Mouse (Mus musculus) embryonic fibroblast, embryonic 13.5 days (primary cell): Measurements from ENCODE around the gene Prss28. TPM values are rescaled to one million over a fixed set of nuclear protein-coding genes. Genes with fewer than 3 reads are reported as not detected.

Experiments used
- H3K27ac ChIP-seq: 2 replicates; pipeline ENCODE4 v1.5.1; 2012; ENCODE audit warnings: low read length, control low read depth, inconsistent platforms; ENCODE audit not compliant: insufficient read depth
- H3K4me1 ChIP-seq: 2 replicates; pipeline ENCODE4 v1.6.1; 2011; ENCODE audit warnings: low read length; ENCODE audit not compliant: control insufficient read depth, insufficient read depth
- H3K4me3 ChIP-seq: 2 replicates; pipeline ENCODE4 v1.5.1; 2011; ENCODE audit warnings: mild to moderate bottlenecking, control low read depth, low read length; ENCODE audit not compliant: insufficient read depth
- CTCF ChIP-seq: IDR thresholded peaks from 2 replicates; pipeline ENCODE4 v1.5.1; 2011; ENCODE audit warnings: mild to moderate bottlenecking, control low read depth, low read length, moderate library complexity, borderline replicate concordance; ENCODE audit not compliant: insufficient read depth
- POLR2A ChIP-seq: IDR thresholded peaks from 2 replicates; pipeline ENCODE4 v1.6.1; 2011; ENCODE audit warnings: low read depth, mild to moderate bottlenecking, control low read depth, low read length, moderate library complexity
- polyA plus RNA-seq: library from polyadenylated mRNA; stranded (reverse); fragments of >200 nt; gene quantifications from 2 replicates; pipeline ENCODE4 v1.2.4, GENCODE M21; 2011; ENCODE audit warnings: low read depth; ENCODE audit not compliant: missing spikeins, insufficient read length

The Prss28 gene
- not detected in 2 replicates for polyA plus RNA-seq

GRCm38 (mm10) chr17:25308346-25308745 is at the start of gene Prss28:
Gene Prss28, plus strand, starts transcription at chr17:25308646.
- Histone ChIP-seq H3K4me1 (no peaks in the 10 kb centered on the region), H3K27ac (no peak within 1 kb of the TSS), H3K4me3 (no peak within 1 kb of the TSS)
- no peak for TF ChIP-seq CTCF
- no peak for TF ChIP-seq POLR2A

- no peak overlapping the region for H3K4me3 ChIP-seq
- TF ChIP-seq POLR2A (no peak), CTCF (peak; percentile 21; the same call in 1 of the 2 replicates)
- H3K4me1 ChIP-seq: no peaks in the 10 kb centered on the region
- no peak overlapping the region for H3K27ac ChIP-seq
These were observed 44.0 kb upstream of the Prss28 start for GRCm38 (mm10) chr17:25264453-25264852.

GRCm38 (mm10) chr17:25270795-25271335 is 37.6 kb upstream of the Prss28 start:
- H3K4me1 ChIP-seq: 0 out of 2 replicates have a peak, but pooled peaks cover 9% of the 10 kb centered on the region
- peak overlapping the region; percentile 16; the same call in 1 of the 2 replicates for H3K4me3 ChIP-seq
- no peak for TF ChIP-seq POLR2A
- no peak for TF ChIP-seq CTCF
- H3K27ac ChIP-seq: no peak overlapping the region; the same call in 1 of the 2 replicates

GRCm38 (mm10) chr17:25272326-25272725 is 36.1 kb upstream of the Prss28 start:
- no peak for TF ChIP-seq POLR2A
- no peak for TF ChIP-seq CTCF
- Histone ChIP-seq H3K27ac (peak overlapping the region; percentile 39; the same call in 1 of the 2 replicates), H3K4me1 (0 out of 2 replicates have a peak, but pooled peaks cover 9% of the 10 kb centered on the region), H3K4me3 (peak overlapping the region; percentile 92)

- H3K27ac ChIP-seq: peak overlapping the region; percentile 98
- H3K4me1 ChIP-seq: 0 out of 2 replicates have a peak, but pooled peaks cover 9% of the 10 kb centered on the region
- TF ChIP-seq POLR2A: peak; percentile 57; the same call in 1 of the 2 replicates
- TF ChIP-seq CTCF: no peak
- H3K4me3 ChIP-seq: peak overlapping the region; percentile 92
These were observed 35.3 kb upstream of the Prss28 start for GRCm38 (mm10) chr17:25272951-25273705.

- peak; percentile 59 for TF ChIP-seq POLR2A
- peak; percentile 33; the same call in 1 of the 2 replicates for TF ChIP-seq CTCF
- H3K4me3 ChIP-seq: peak overlapping the region; percentile 92
- H3K27ac ChIP-seq: peak overlapping the region; percentile 98
- 0 out of 2 replicates have a peak, but pooled peaks cover 9% of the 10 kb centered on the region for H3K4me1 ChIP-seq
These were observed 34.5 kb upstream of the Prss28 start for GRCm38 (mm10) chr17:25273706-25274501.

GRCm38 (mm10) chr17:25274571-25275346 is 33.7 kb upstream of the Prss28 start, which contains the start of gene Ube2i:
Gene Ube2i, minus strand, starts transcription at chr17:25274622.
- Histone ChIP-seq H3K4me3 (peak within 1 kb of the TSS; percentile 92), H3K27ac (peak within 1 kb of the TSS; percentile 98), H3K4me1 (0 out of 2 replicates have a peak, but pooled peaks cover 6% of the 10 kb centered on the region)
- TF ChIP-seq CTCF (no peak), POLR2A (no peak; the same call in 1 of the 2 replicates)

GRCm38 (mm10) chr17:25275833-25276232 is 32.6 kb upstream of the Prss28 start:
- TF ChIP-seq CTCF: no peak
- no peak for TF ChIP-seq POLR2A
- no peaks in the 10 kb centered on the region for H3K4me1 ChIP-seq
- no peak overlapping the region for H3K27ac ChIP-seq
- no peak overlapping the region for H3K4me3 ChIP-seq

GRCm38 (mm10) chr17:25282133-25282532 is 26.3 kb upstream of the Prss28 start:
- H3K27ac ChIP-seq: no peak overlapping the region
- H3K4me3 ChIP-seq: no peak overlapping the region
- no peak for TF ChIP-seq CTCF
- no peak for TF ChIP-seq POLR2A
- H3K4me1 ChIP-seq: no peaks in the 10 kb centered on the region
